Mouse (Mus musculus) embryonic fibroblast, embryonic 13.5 days (primary cell): ENCODE data around the gene Olfr206. TPM values are rescaled to one million over a fixed set of nuclear protein-coding genes. Genes with fewer than 3 reads are reported as not detected.
"Not testable (repeated sequence)": the region's sequence is repeated elsewhere in the genome, so short reads cannot be mapped to it uniquely, and the experiment has no call there.

ENCODE experiments used
- H3K27ac ChIP-seq: 2 replicates; pipeline ENCODE4 v1.5.1; 2012; ENCODE audit warnings: low read length, control low read depth, inconsistent platforms; ENCODE audit not compliant: insufficient read depth
- H3K4me1 ChIP-seq: 2 replicates; pipeline ENCODE4 v1.6.1; 2011; ENCODE audit warnings: low read length; ENCODE audit not compliant: control insufficient read depth, insufficient read depth
- H3K4me3 ChIP-seq: 2 replicates; pipeline ENCODE4 v1.5.1; 2011; ENCODE audit warnings: mild to moderate bottlenecking, control low read depth, low read length; ENCODE audit not compliant: insufficient read depth
- CTCF ChIP-seq: IDR thresholded peaks from 2 replicates; pipeline ENCODE4 v1.5.1; 2011; ENCODE audit warnings: mild to moderate bottlenecking, control low read depth, low read length, moderate library complexity, borderline replicate concordance; ENCODE audit not compliant: insufficient read depth
- POLR2A ChIP-seq: IDR thresholded peaks from 2 replicates; pipeline ENCODE4 v1.6.1; 2011; ENCODE audit warnings: low read depth, mild to moderate bottlenecking, control low read depth, low read length, moderate library complexity
- polyA plus RNA-seq: library from polyadenylated mRNA; stranded (reverse); fragments of >200 nt; gene quantifications from 2 replicates; pipeline ENCODE4 v1.2.4, GENCODE M21; 2011; ENCODE audit warnings: low read depth; ENCODE audit not compliant: missing spikeins, insufficient read length

The Olfr206 gene
- polyA plus RNA-seq, result not detected in 2 replicates

- TF ChIP-seq POLR2A, result no peak
- no peak for TF ChIP-seq CTCF
- H3K27ac ChIP-seq, result no peak within 1 kb of the TSS
- H3K4me3 ChIP-seq, result no peak within 1 kb of the TSS
- no peaks in the 10 kb centered on the region for H3K4me1 ChIP-seq
Measured at GRCm38 (mm10) chr16:59349146-59349545, at the start of gene Olfr206. TSS of gene Olfr206 (minus strand) at chr16:59349246.

- TF ChIP-seq CTCF (no peak), POLR2A (no peak)
- Histone ChIP-seq H3K27ac (no peak overlapping the region), H3K4me1 (no peaks in the 10 kb centered on the region), H3K4me3 (no peak overlapping the region)
Measured at GRCm38 (mm10) chr16:59393300-59393699, 44.3 kb upstream of the Olfr206 start.

GRCm38 (mm10) chr16:59363893-59364292 lies 14.8 kb upstream of the Olfr206 start, which contains the start of gene Olfr209:
TSS of gene Olfr209 (minus strand) at chr16:59363993.
- H3K4me1 ChIP-seq, result no peaks in the 10 kb centered on the region
- no peak within 1 kb of the TSS for H3K27ac ChIP-seq
- no peak for TF ChIP-seq CTCF
- TF ChIP-seq POLR2A, result no peak
- no peak within 1 kb of the TSS for H3K4me3 ChIP-seq

GRCm38 (mm10) chr16:59331038-59331437 lies 18.0 kb downstream of the Olfr206 start, which contains the start of gene Olfr205:
TSS of gene Olfr205 (minus strand) at chr16:59331138.
- Histone ChIP-seq H3K27ac (no peak within 1 kb of the TSS), H3K4me1 (no peaks in the 10 kb centered on the region), H3K4me3 (no peak within 1 kb of the TSS)
- no peak for TF ChIP-seq CTCF
- no peak for TF ChIP-seq POLR2A

GRCm38 (mm10) chr16:59323262-59323661 lies 25.8 kb downstream of the Olfr206 start:
- H3K27ac ChIP-seq, H3K4me3 ChIP-seq, H3K4me1 ChIP-seq: not testable (repeated sequence)

- no peak within 1 kb of the TSS for H3K27ac ChIP-seq
- no peak for TF ChIP-seq POLR2A
- TF ChIP-seq CTCF, result no peak
- H3K4me1 ChIP-seq, result no peaks in the 10 kb centered on the region
- no peak within 1 kb of the TSS for H3K4me3 ChIP-seq
Measured at GRCm38 (mm10) chr16:59318148-59318547, 30.9 kb downstream of the Olfr206 start, which contains the start of gene Olfr204. TSS of gene Olfr204 (minus strand) at chr16:59318248.

- no peak within 1 kb of the TSS for H3K27ac ChIP-seq
- no peaks in the 10 kb centered on the region for H3K4me1 ChIP-seq
- H3K4me3 ChIP-seq, result no peak within 1 kb of the TSS
- no peak for TF ChIP-seq CTCF
- TF ChIP-seq POLR2A, result no peak
Measured at GRCm38 (mm10) chr16:59298581-59298980, 50.5 kb downstream of the Olfr206 start, which contains the start of gene Olfr203. TSS of gene Olfr203 (plus strand) at chr16:59298881.

Other genes starting within 250 kb of the Olfr206 start
- not detected in 2 replicates for gene Olfr193, start 237.4 kb downstream of the Olfr206 start, polyA plus RNA-seq
- gene Olfr194, start 228.2 kb downstream of the Olfr206 start, polyA plus RNA-seq, result not detected in 2 replicates
- gene Olfr195, start 202.2 kb downstream of the Olfr206 start, polyA plus RNA-seq, result not detected in 2 replicates
- not detected in 2 replicates for gene Olfr196, start 178.8 kb downstream of the Olfr206 start, polyA plus RNA-seq
- not detected in 2 replicates for gene Olfr198, start 145.7 kb downstream of the Olfr206 start, polyA plus RNA-seq
- not detected in 2 replicates for gene Olfr199, start 129.5 kb downstream of the Olfr206 start, polyA plus RNA-seq
- not detected in 2 replicates for gene Olfr201, start 76.6 kb downstream of the Olfr206 start, polyA plus RNA-seq
- gene Olfr202, start 62.5 kb downstream of the Olfr206 start, polyA plus RNA-seq, result not detected in 2 replicates
- not detected in 2 replicates for gene Olfr203, start 50.4 kb downstream of the Olfr206 start, polyA plus RNA-seq
- not detected in 2 replicates for gene Olfr204, start 31.0 kb downstream of the Olfr206 start, polyA plus RNA-seq
- gene Olfr205, start 18.1 kb downstream of the Olfr206 start, polyA plus RNA-seq, result not detected in 2 replicates
- gene Olfr209, start 14.7 kb upstream of the Olfr206 start, polyA plus RNA-seq, result not detected in 2 replicates
- gene Gabrr3, start 58.1 kb upstream of the Olfr206 start, polyA plus RNA-seq, result not detected in 2 replicates
- gene Riox2, start 122.5 kb upstream of the Olfr206 start, polyA plus RNA-seq, result 25.3 and 27.7 TPM in 2 replicates